Mouse (Mus musculus) heart, postnatal 10 days (tissue): ENCODE results near the gene Cbx5. TPM values are rescaled to one million over a fixed set of nuclear protein-coding genes. Genes with fewer than 3 reads are reported as not detected.
"Not testable (repeated sequence)": the region's sequence is repeated elsewhere in the genome, so short reads cannot be mapped to it uniquely, and the experiment has no call there.

ENCODE experiments used
- DNase-seq, 2 experiments: peaks; one replicate each; pipeline ENCODE4 v3.0.0; 2021
- intact Hi-C: fragments of 180-260 bp; cut with DNase I; formaldehyde crosslinking; loops from one replicate; pipeline ENCODE4 v1.15.1; 2025
- total RNA-seq, 2 experiments: library from RNA; stranded (reverse); gene quantifications; 2 replicates each; pipeline ENCODE4 v1.2.3; 2021

The Cbx5 gene
- total RNA-seq, 2 experiments from 2014 or later = 81.3 to 97.4 TPM

- intact Hi-C loops = no loop called here
- no peak for DNase-seq
Measured at GRCm38 (mm10) chr15:103252660-103253059, 13.0 kb upstream of the Cbx5 start.

- no peak for DNase-seq
- intact Hi-C loops = loop anchor here (2.0 kb wide), 1 partner anchor 55 kb away; no protein-coding TSS in a partner anchor
Measured at GRCm38 (mm10) chr15:103251595-103251994, 12.0 kb upstream of the Cbx5 start.

- DNase-seq = peak; percentile 61 to 81
- intact Hi-C loops = loop anchor here (2.0 kb wide), 1 partner anchor 57 kb away; no protein-coding TSS in a partner anchor
Measured at GRCm38 (mm10) chr15:103250195-103250740, 10.7 kb upstream of the Cbx5 start.

- DNase-seq, intact Hi-C loops: not testable (repeated sequence)
Measured at GRCm38 (mm10) chr15:103249511-103249910, 9.9 kb upstream of the Cbx5 start.

GRCm38 (mm10) chr15:103248401-103249313, 9.0 kb upstream of the Cbx5 start:
- intact Hi-C loops = no loop called here
- peak in 1 of 2 experiments; percentile 29 for DNase-seq

GRCm38 (mm10) chr15:103247782-103248400, 8.3 kb upstream of the Cbx5 start:
- DNase-seq = no peak
- intact Hi-C loops = no loop called here

- DNase-seq = no peak
- intact Hi-C loops = no loop called here
Measured at GRCm38 (mm10) chr15:103247078-103247781, 7.6 kb upstream of the Cbx5 start.

GRCm38 (mm10) chr15:103245616-103246015, 6.0 kb upstream of the Cbx5 start:
- intact Hi-C loops = no loop called here

GRCm38 (mm10) chr15:103242885-103243284, 3.3 kb upstream of the Cbx5 start:
- no peak for DNase-seq
- intact Hi-C loops = no loop called here

More at GRCm38 (mm10) chr15:103245616-103246015, 6.0 kb upstream of the Cbx5 start:
- DNase-seq = no peak

- intact Hi-C loops = loop anchor here (2.0 kb wide), 1 partner anchor 63 kb away; no protein-coding TSS in a partner anchor
- DNase-seq = not testable (repeated sequence)
Measured at GRCm38 (mm10) chr15:103241071-103242018, 1.7 kb upstream of the Cbx5 start.

GRCm38 (mm10) chr15:103240160-103241028, 778 bp upstream of the Cbx5 start, which contains the start of gene Hnrnpa1:
Hnrnpa1 (plus strand) TSS chr15:103240432.
- intact Hi-C loops = loop anchor here (2.0 kb wide), 1 partner anchor 64 kb away; no protein-coding TSS in a partner anchor
- DNase-seq = peak; percentile 96 to 97

- intact Hi-C loops = loop anchor here (2.0 kb wide), 1 partner anchor 26 kb away; no protein-coding TSS in a partner anchor
- DNase-seq = peak; percentile 96 to 98
Measured at GRCm38 (mm10) chr15:103239130-103239684, 409 bp downstream of the Cbx5 start.

- DNase-seq = no peak
- intact Hi-C loops = no loop called here
Measured at GRCm38 (mm10) chr15:103237295-103237694, 2.3 kb downstream of the Cbx5 start.

GRCm38 (mm10) chr15:103233119-103233518, 6.5 kb downstream of the Cbx5 start:
- DNase-seq = no peak
- intact Hi-C loops = no loop called here

GRCm38 (mm10) chr15:103228904-103229303, 10.7 kb downstream of the Cbx5 start:
- intact Hi-C loops = no loop called here
- peak in 1 of 2 experiments; percentile 28 for DNase-seq

GRCm38 (mm10) chr15:103227572-103227971, 12.0 kb downstream of the Cbx5 start:
- intact Hi-C loops = no loop called here
- DNase-seq = no peak

- intact Hi-C loops = no loop called here
- DNase-seq = no peak
Measured at GRCm38 (mm10) chr15:103227022-103227421, 12.6 kb downstream of the Cbx5 start.

GRCm38 (mm10) chr15:103224161-103224560, 15.5 kb downstream of the Cbx5 start:
- no peak for DNase-seq
- intact Hi-C loops = no loop called here
